Mouse (Mus musculus) testis, adult 2 months (tissue): Measurements from ENCODE around the gene Mrpl52. TPM values are rescaled to one million over a fixed set of nuclear protein-coding genes. Genes with fewer than 3 reads are reported as not detected.
A peak's percentile ranks its signal among the peaks of the same experiment; 100 is the strongest.

Source experiments
- H3K27ac ChIP-seq: fragments of 200-500 bp; 2 replicates; pipeline ENCODE4 v1.5.1; 2012; ENCODE audit warnings: low read depth, low read length; ENCODE audit not compliant: control insufficient read depth, insufficient read depth
- H3K27me3 ChIP-seq: fragments of 200-500 bp; 2 replicates; pipeline ENCODE4 v1.6.1; 2012; ENCODE audit warnings: mild to moderate bottlenecking, low read length, moderate library complexity; ENCODE audit not compliant: control insufficient read depth, insufficient read depth
- H3K36me3 ChIP-seq: fragments of 200-500 bp; 2 replicates; pipeline ENCODE4 v1.6.1; 2012; ENCODE audit warnings: mild to moderate bottlenecking, low read length; ENCODE audit not compliant: control insufficient read depth, insufficient read depth
- H3K4me1 ChIP-seq: fragments of 200-500 bp; 2 replicates; pipeline ENCODE4 v1.6.1; 2012; ENCODE audit warnings: low read length; ENCODE audit not compliant: control insufficient read depth, insufficient read depth
- H3K4me3 ChIP-seq: fragments of 200-500 bp; 2 replicates; pipeline ENCODE4 v1.5.1; 2012; ENCODE audit warnings: low read depth, mild to moderate bottlenecking, low read length, moderate library complexity, mixed read lengths; ENCODE audit not compliant: control insufficient read depth
- CTCF ChIP-seq: fragments of 200-500 bp; IDR thresholded peaks from 2 replicates; pipeline ENCODE4 v1.5.1; 2012; ENCODE audit warnings: low read depth, mild to moderate bottlenecking, inconsistent platforms, low read length, moderate library complexity; ENCODE audit not compliant: control insufficient read depth, insufficient read depth, insufficient replicate concordance
- POLR2A ChIP-seq: fragments of 200-500 bp; IDR thresholded peaks from 2 replicates; pipeline ENCODE4 v1.6.1; 2012; ENCODE audit warnings: low read depth, mild to moderate bottlenecking, inconsistent platforms, low read length, moderate library complexity; ENCODE audit not compliant: control insufficient read depth
- polyA plus RNA-seq: library from polyadenylated mRNA; depleted of rRNA; stranded (reverse); fragments of >200 nt; gene quantifications from 2 replicates; pipeline ENCODE4 v1.2.3, GENCODE M21; 2012

Mrpl52 gene
- polyA plus RNA-seq, 1 experiment = 85.4 TPM

- Histone ChIP-seq H3K4me1 (peaks cover 2% of the 10 kb centered on the region; the same call in 1 of the 2 replicates), H3K27me3 (no peaks in the 10 kb centered on the region), H3K27ac (peak overlapping the region; percentile 63), H3K4me3 (no peak overlapping the region), H3K36me3 (no peaks in the 10 kb centered on the region)
- TF ChIP-seq CTCF (no peak), POLR2A (no peak)
These were observed 16.5 kb upstream of the Mrpl52 start for GRCm38 (mm10) chr14:54409980-54410810.

- Histone ChIP-seq H3K27ac (no peak overlapping the region), H3K4me3 (no peak overlapping the region), H3K4me1 (peaks cover 7% of the 10 kb centered on the region), H3K36me3 (no peaks in the 10 kb centered on the region), H3K27me3 (no peaks in the 10 kb centered on the region)
- no peak for TF ChIP-seq POLR2A
- TF ChIP-seq CTCF = no peak
These were observed 14.6 kb upstream of the Mrpl52 start for GRCm38 (mm10) chr14:54412000-54412576.

- Histone ChIP-seq H3K27ac (no peak overlapping the region), H3K4me3 (no peak overlapping the region), H3K27me3 (no peaks in the 10 kb centered on the region), H3K4me1 (peaks cover 13% of the 10 kb centered on the region), H3K36me3 (no peaks in the 10 kb centered on the region)
- TF ChIP-seq POLR2A (no peak), CTCF (peak; percentile 60; the same call in 1 of the 2 replicates)
These were observed 14.0 kb upstream of the Mrpl52 start for GRCm38 (mm10) chr14:54412629-54413170.

- no peak overlapping the region; the same call in 1 of the 2 replicates for H3K4me3 ChIP-seq
- H3K27ac ChIP-seq = no peak overlapping the region; the same call in 1 of the 2 replicates
- H3K4me1 ChIP-seq = peaks cover 15% of the 10 kb centered on the region
- TF ChIP-seq POLR2A (no peak), CTCF (no peak)
- no peaks in the 10 kb centered on the region for H3K36me3 ChIP-seq
- no peaks in the 10 kb centered on the region for H3K27me3 ChIP-seq
These were observed 12.6 kb upstream of the Mrpl52 start for GRCm38 (mm10) chr14:54413877-54414700.

GRCm38 (mm10) chr14:54415241-54416020 is 11.3 kb upstream of the Mrpl52 start:
- Histone ChIP-seq H3K36me3 (no peaks in the 10 kb centered on the region), H3K4me1 (peaks cover 15% of the 10 kb centered on the region), H3K4me3 (no peak overlapping the region), H3K27me3 (no peaks in the 10 kb centered on the region), H3K27ac (no peak overlapping the region)
- TF ChIP-seq POLR2A (no peak), CTCF (no peak)

GRCm38 (mm10) chr14:54416229-54416775 is 10.4 kb upstream of the Mrpl52 start:
- Histone ChIP-seq H3K27ac (no peak overlapping the region), H3K36me3 (no peaks in the 10 kb centered on the region)
- TF ChIP-seq CTCF (no peak), POLR2A (no peak)

More at GRCm38 (mm10) chr14:54416229-54416775, 10.4 kb upstream of the Mrpl52 start:
- Histone ChIP-seq H3K27me3 (no peaks in the 10 kb centered on the region), H3K4me3 (no peak overlapping the region), H3K4me1 (peaks cover 15% of the 10 kb centered on the region)
